Mouse (Mus musculus): ENCODE measurements around the gene Nxph2. TPM values are rescaled to one million over a fixed set of nuclear protein-coding genes. Genes with fewer than 3 reads are reported as not detected.
"Not testable (repeated sequence)": the region's sequence is repeated elsewhere in the genome, so short reads cannot be mapped to it uniquely, and the experiment has no call there.

Gene Nxph2
- polyA plus RNA-seq (2012; ENCODE audit: insufficient read depth, insufficient read length, missing spikeins): not detected in 2 replicates

GRCm38 (mm10) chr2:23320746-23321585, at the start of gene Nxph2:
Gene Nxph2, plus strand, starts transcription at chr2:23321246.
- TF ChIP-seq POLR2A (IDR thresholded peaks at IDR 0.05; ENCODE audit: borderline replicate concordance, low read depth, low read length): no peak
- no peak for TF ChIP-seq CTCF (IDR thresholded peaks at IDR 0.05; ENCODE audit: low read depth, low read length)
- Histone ChIP-seq H3K27ac (ENCODE audit: insufficient read depth, low read depth, low read length) (no peak within 1 kb of the TSS), H3K4me1 (ENCODE audit: control insufficient read depth, insufficient read depth, low read length) (no peaks in the 10 kb centered on the region), H3K4me3 (ENCODE audit: insufficient read depth, low read length) (no peak within 1 kb of the TSS)

GRCm38 (mm10) chr2:23290991-23291390, 30.1 kb upstream of the Nxph2 start:
- H3K4me1 ChIP-seq (ENCODE audit: control insufficient read depth, insufficient read depth, low read length); H3K27ac ChIP-seq (ENCODE audit: insufficient read depth, low read depth, low read length); H3K4me3 ChIP-seq (ENCODE audit: insufficient read depth, low read length): not testable (repeated sequence)

- Histone ChIP-seq H3K27ac (ENCODE audit: insufficient read depth, low read depth, low read length) (no peak overlapping the region), H3K4me1 (ENCODE audit: control insufficient read depth, insufficient read depth, low read length) (no peaks in the 10 kb centered on the region), H3K4me3 (ENCODE audit: insufficient read depth, low read length) (no peak overlapping the region)
- no peak for TF ChIP-seq CTCF (IDR thresholded peaks at IDR 0.05; ENCODE audit: low read depth, low read length)
- no peak for TF ChIP-seq POLR2A (IDR thresholded peaks at IDR 0.05; ENCODE audit: borderline replicate concordance, low read depth, low read length)
These were observed 6.2 kb upstream of the Nxph2 start for GRCm38 (mm10) chr2:23314869-23315268.

Other genes with a start within 250 kb of the Nxph2 start
- 5.6 and 8.5 TPM in 2 replicates for gene Mastl, start 165.2 kb upstream of the Nxph2 start, polyA plus RNA-seq (2012; ENCODE audit: insufficient read depth, insufficient read length, missing spikeins)
- gene Yme1l1, start 164.9 kb upstream of the Nxph2 start, polyA plus RNA-seq (2012; ENCODE audit: insufficient read depth, insufficient read length, missing spikeins): 48.7 and 55.2 TPM in 2 replicates
- not detected in 2 replicates for gene 4931423N10Rik, start 113.8 kb upstream of the Nxph2 start, polyA plus RNA-seq (2012; ENCODE audit: insufficient read depth, insufficient read length, missing spikeins)